Mouse (Mus musculus): ENCODE results near the gene Slc25a48.
A peak's percentile ranks its signal among the peaks of the same experiment; 100 is the strongest.

The Slc25a48 gene

DNA sequence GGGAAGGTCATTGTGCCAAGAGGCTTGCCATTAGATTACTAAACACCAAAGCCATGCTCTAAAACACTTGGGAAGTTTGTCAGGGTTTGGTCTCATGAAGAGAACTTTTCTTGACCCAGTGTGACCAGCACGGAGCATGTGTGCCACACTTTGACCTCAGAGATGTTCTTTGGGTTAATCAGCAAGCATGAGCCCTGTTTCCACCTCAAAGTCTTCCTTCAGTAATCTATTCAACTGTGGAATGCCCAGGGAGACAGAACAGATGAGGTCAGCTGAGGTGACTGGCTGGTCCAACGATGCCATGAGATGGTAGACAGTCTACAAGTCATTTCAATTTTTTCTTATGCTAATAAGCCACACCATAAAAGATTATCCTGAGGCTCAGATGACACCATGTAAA is 71.6 kb downstream of the Slc25a48 start:
- DNase-seq (ENCODE audit: low read depth, low spot score): no peak

DNA sequence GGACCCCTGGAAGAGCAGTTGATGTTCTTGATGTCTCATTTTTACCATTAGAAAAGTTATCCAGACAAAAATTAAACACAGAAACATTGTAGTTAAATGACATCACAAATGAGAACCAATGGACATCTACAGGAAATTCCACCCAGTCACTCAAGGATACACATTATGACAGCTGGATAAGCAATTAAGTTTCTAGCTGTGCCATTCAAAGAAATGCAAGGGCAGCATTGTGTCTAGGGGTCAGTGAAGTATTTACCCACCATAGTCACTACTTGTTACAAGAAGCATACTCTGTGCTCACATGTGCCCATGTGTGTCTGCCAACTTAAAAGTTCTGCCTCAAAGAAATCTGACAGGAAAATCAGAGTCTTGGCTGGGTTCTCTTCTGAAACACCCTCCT is 75.4 kb downstream of the Slc25a48 start:
- DNase-seq (ENCODE audit: low read depth, low spot score): no peak

DNA sequence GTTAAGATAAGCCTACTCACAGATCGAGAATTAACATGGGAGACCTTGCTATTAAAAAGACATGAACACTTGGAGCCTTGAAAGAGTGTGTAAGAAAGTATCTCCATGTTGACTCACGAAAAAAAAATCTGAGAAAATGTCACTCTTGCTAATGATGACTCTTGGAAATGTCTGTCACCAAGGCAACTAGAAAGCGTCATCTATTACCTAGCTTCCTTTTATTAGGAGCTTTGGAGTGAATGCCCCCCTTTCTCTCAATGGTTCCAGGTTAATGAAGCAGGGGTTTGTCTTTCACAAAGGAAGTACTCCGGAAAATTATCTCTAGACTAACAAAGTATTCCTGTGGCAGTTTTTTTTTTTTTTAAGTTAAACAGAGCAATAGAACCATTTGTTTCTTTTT is 78.2 kb downstream of the Slc25a48 start:
- no peak for DNase-seq (ENCODE audit: low read depth, low spot score)

DNA sequence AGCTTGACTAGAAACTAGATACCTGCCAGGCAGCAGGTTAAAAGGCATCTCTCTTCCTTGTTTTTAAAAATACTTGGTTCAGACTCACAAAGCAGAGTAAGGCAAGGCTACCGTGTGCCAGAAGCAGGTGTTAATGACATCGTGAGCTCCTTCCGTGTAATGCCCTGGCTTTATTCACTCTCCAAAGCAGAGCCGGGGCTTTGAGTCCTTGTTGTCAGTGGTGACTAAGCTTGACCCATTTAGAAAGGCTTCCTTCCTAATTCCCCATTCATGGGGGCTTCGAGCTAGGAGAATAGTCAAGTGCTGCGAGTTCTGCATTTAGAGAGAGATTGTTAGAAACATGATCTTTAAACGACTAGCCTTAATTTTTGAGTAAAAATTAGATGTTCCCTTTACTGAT is 78.7 kb downstream of the Slc25a48 start:
- no peak for DNase-seq (ENCODE audit: low read depth, low spot score)

DNA sequence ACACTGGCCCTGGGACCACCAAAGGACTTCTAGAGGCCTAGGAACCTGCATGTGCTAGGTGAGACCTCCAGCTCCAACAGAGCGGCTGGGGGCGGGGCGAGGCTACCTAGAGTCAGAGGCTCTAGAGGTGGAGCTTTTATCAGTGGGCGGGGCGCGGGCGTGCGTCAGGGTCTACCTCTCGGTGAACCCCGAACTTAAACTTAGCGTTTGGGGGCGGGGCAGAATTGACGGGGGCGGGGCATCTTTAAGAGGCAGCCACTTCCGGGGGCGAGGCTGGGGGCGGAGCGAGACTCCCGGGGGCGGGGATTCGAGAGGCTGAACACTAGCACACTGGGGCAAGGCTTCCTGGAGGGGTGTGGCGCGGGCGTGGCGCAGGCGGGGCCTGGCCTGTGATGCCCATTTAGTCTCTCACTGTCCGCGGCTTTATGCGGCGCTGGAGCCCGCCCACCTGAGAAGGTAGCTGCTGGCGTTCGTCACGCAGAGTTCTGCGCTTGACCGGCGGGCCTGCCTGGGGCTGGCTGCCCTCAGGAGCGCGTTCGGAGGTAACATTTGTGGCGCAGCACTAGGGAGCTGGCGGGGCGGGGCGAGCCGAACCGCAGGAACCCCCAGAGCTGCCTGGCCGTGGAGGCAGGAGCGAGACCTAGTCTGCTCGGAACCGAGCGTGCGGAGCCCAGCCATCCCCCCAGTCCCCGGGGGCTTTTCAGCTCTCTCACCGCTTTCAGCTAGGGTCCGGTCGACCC is 84.1 kb downstream of the Slc25a48 start, which contains the start of gene Fbxl21:
Gene Fbxl21, plus strand, starts transcription at position 392 of the 740 bp plus-strand sequence.
- DNase-seq (ENCODE audit: low read depth, low spot score): peak; percentile 92

DNA sequence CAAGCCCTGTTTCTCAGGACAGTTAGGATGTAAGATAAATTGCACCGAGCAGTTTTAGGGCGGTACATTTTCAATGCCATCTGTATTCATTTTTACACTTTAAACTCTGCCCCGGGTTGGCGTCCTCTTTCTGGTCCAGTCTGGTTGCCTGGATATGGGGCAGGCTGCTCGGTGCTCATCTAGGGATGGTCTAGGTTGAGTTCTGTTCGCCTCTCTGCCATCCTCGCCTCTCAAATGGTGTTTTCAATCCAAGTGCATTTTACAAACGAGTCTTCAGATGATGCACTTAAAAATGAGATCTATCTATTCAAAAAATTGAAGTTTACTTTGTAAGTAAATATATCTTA is 84.6 kb downstream of the Slc25a48 start:
- no peak for DNase-seq (ENCODE audit: low read depth, low spot score)

All from R1 (cell line).